Mouse (Mus musculus): ENCODE results near the gene Knop1. TPM values are rescaled to one million over a fixed set of nuclear protein-coding genes. Genes with fewer than 3 reads are reported as not detected.

The Knop1 gene
- total RNA-seq, 2 experiments from 2014 or later: 12.1 to 20.2 TPM

DNA sequence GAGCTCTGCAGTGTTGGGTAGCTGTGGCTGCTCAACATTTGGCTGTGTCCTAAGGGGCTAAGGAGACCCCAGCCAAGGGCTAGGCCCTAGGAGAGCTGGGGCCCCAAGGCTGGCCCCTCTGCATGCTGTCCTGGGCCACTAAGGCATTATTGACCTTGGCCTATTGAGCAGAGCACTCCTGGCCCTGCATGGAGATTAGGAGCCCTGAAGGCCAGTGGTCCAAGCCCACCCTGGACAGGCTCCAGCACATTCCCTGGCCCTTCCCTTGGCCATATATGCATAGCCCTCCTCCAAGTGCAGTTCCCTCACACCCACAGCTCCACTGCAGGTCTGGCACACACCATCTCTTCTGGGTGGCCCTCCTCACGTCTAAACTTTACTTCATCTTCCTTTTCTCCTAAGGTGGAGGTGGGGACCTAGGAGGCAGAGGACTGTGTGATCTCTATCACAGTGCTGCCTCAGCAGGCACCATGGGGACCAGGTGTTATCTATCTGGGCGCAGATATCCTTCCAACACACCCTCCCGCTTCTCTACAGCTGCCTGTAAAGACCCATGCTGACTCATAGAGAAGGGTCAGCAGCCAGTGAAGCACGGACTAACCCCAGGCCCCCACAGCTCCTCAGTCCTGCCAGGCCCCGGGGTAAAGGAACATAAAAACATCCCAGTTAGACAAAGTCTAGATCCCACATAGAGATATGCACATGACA is 6.4 kb downstream of the Knop1 start:
- ATAC-seq (ENCODE audit: poor library complexity, severe bottlenecking): no peak

- no peak for ATAC-seq (ENCODE audit: poor library complexity, severe bottlenecking)
Measured at GRCm38 (mm10) chr7:118848796-118849195, 7.3 kb downstream of the Knop1 start.

- no peak for ATAC-seq (ENCODE audit: poor library complexity, severe bottlenecking)
Measured at GRCm38 (mm10) chr7:118846329-118846728, 9.7 kb downstream of the Knop1 start.

DNA sequence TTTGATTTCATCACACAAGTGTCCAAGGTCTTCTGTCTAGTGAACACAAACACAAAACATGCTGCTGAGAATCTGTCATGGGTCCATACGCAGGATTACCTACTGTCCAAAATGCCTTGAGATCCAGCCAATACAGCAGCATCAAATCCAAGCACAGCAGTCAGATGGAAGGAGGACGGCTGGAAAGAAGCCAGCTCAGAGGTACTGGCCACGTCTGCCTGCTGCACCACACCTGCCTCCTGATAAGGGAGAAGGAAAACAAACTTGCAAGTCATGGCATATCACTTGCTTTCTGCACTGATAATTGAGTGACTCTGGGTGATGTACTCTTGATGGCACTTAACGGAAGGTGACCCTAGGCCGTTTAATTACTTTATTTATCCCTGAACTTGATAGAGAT is 10.9 kb downstream of the Knop1 start:
- ATAC-seq (ENCODE audit: poor library complexity, severe bottlenecking): no peak

- no peak for ATAC-seq (ENCODE audit: poor library complexity, severe bottlenecking)
Measured at GRCm38 (mm10) chr7:118842938-118843337, 13.1 kb downstream of the Knop1 start.

- ATAC-seq (ENCODE audit: poor library complexity, severe bottlenecking): no peak
Measured at GRCm38 (mm10) chr7:118841796-118842195, 14.3 kb downstream of the Knop1 start.

DNA sequence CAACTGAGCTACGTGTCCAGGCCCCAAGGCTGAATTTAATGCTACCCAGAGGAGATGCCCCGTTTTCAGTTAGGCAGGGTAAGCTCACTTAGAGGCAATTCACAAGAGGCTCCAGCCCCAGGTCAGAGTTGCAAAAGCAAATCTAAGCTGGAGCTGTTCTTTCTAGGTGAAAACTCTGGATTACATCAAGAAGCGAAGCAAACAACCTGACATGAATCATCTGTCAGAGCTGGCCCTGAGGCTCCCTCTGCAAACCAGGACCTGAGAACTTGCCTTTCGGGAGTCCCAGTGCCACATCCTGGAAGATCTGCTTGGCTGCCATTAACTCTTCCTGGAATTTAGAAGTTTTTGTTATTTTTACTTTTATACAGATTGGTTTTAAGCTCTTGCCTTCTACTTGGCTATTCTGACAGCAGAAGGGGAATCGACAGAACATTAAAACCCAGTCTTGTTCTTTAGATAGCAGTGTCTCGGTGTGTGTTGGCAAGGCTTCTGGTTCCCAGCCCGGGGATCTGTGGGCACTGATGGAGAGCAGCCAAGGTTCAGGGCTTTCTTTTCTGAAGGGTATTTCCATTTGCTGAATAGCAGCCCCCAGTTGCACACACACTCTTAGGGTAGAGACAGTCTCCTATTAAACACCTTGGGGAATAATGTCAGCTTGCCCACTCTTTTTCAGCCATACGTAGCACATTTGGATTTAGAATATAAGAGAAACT is 14.9 kb downstream of the Knop1 start:
- ATAC-seq (ENCODE audit: poor library complexity, severe bottlenecking): no peak

- no peak for ATAC-seq (ENCODE audit: poor library complexity, severe bottlenecking)
Measured at GRCm38 (mm10) chr7:118837901-118838300, 18.2 kb downstream of the Knop1 start.

GRCm38 (mm10) chr7:118827975-118828416 is 28.1 kb downstream of the Knop1 start:
- peak; percentile 50 for ATAC-seq (ENCODE audit: poor library complexity, severe bottlenecking)

DNA sequence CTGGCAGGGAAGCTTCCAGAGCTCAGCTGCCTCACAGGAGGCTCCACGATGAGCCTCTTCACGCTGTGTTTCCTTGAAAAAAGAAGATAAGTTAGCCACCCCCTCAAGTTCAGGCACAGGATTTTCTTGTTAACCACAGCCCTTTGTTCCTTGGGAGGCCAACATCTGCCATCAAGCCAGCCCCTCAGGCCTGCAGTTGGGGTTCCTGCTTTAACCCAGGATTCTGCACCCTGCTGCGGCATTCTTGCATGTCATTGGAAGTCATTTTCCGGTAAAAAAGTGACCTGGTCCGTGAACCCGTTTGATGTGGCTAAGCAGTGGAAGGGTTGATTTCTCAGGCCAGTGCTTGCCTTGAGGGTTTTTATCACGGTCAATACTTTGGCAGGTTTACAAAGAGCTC is 31.6 kb downstream of the Knop1 start:
- no peak for ATAC-seq (ENCODE audit: poor library complexity, severe bottlenecking)

DNA sequence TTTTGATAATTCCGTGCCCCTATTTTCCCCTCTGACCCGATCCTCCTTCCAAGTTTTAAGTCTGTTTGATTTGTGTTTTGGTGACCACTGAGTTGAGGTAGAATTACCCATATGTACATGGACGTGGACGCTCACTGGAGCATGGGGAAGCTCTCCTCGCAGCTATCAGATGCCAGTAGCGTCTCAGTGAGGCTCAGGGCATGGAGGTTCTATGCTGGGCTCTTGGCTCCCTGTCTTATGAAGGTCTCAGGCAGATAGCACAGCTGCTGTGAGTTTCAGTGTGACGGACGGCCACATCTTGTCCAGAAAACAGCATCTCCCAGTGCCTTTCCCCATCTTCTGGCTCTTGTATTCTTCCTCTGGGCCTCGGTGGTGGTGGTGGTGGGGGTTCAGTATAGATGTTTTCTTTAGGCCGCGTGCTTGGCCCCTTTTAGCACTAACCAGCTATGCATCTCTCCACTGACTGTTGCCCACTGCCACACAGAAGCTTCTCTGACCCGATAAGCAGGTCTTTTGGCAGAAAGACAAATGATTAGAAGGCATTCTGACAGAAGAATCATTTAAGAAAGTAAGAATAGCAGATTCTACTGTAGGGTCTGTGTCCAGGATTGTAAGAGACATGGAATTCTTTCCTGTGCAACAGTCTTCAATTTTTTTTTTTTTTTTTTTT is 34.0 kb downstream of the Knop1 start:
- no peak for ATAC-seq (ENCODE audit: poor library complexity, severe bottlenecking)

- ATAC-seq (ENCODE audit: poor library complexity, severe bottlenecking): peak; percentile 52
Measured at GRCm38 (mm10) chr7:118821356-118821755, 34.7 kb downstream of the Knop1 start.

- no peak for ATAC-seq (ENCODE audit: poor library complexity, severe bottlenecking)
Measured at GRCm38 (mm10) chr7:118819666-118820065, 36.4 kb downstream of the Knop1 start.

DNA sequence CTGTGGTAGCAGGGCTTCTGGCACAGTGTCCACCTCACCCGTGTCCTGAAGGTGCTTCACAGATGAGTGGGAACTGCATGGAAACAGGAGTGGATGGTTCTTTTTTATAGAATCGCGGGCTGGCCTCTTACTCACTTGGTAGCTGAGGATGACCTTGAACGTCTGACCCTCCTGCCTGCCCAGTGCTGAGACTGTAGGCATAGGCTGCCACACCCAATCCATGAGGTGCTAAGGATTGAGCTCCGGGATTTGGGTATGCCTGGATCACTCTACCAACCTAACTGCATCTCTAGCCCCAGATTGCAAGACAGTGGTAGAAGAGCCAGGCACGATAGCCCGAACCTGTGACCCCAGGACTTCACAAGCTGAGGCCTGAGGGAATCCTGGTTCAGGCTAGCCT is 38.3 kb downstream of the Knop1 start:
- ATAC-seq (ENCODE audit: poor library complexity, severe bottlenecking): no peak

GRCm38 (mm10) chr7:118816275-118816674 is 39.8 kb downstream of the Knop1 start:
- ATAC-seq (ENCODE audit: poor library complexity, severe bottlenecking): no peak

- no peak for ATAC-seq (ENCODE audit: poor library complexity, severe bottlenecking)
Measured at GRCm38 (mm10) chr7:118813592-118813991, 42.5 kb downstream of the Knop1 start.

- ATAC-seq (ENCODE audit: poor library complexity, severe bottlenecking): no peak
Measured at GRCm38 (mm10) chr7:118811407-118812106, 44.5 kb downstream of the Knop1 start.

DNA sequence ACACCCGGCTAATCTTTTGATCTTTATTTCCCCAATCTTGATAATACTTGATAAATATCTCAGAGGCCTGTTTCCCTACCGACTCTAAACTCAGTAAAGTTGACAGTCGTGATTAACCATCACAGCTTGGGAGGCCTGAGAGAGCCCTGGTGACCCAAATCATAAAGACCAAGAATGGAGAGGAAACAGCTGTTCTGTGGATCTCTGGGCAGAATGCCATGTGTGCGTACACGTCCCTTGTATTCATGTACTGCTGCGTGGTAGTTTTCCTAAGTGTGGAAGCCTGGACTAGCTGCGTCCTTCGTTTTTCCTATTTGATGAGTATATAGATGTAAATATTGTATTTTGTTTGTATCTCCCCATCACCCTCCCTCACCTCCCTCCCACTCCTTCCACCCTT is 48.2 kb downstream of the Knop1 start:
- no peak for ATAC-seq (ENCODE audit: poor library complexity, severe bottlenecking)

DNA sequence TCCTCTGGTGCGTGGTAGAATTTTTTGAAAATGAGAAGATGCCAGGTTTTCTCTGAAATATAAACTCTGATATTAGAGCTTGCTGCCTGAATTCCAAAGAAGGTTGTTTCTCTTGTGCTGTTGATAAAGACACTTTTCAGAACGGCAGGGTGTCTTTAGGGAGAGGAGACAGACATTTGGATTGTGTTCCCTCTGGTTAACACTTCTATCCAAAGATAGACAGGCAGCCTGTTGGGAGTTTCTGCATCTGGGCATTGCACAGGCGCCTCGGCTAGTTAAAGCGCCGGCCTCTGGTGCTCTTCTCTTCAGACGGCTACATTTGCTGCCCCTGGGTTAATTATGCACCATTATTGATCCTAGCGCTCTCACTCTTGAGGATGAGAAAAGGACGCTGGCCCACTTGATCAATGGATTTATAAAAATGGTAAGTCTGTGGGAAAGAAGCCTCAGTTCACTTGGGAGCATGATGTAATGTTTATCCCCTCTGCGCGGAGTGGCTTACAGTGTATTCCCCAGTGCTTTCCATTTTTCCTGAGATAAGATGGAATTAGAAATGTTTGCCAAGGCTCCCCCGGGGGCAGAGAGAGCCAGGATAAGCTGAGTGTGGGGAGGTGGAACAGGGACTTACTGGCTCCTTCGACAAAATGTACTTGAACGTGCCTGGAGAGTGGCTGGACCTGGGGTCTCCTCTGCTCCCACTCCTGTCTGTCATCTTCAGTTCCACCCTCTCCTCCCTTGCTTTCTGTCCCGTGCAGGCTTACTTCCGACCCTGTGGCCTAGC is 49.2 kb downstream of the Knop1 start:
- no peak for ATAC-seq (ENCODE audit: poor library complexity, severe bottlenecking)

GRCm38 (mm10) chr7:118803425-118803824 is 52.6 kb downstream of the Knop1 start:
- ATAC-seq (ENCODE audit: poor library complexity, severe bottlenecking): no peak

Measured in megakaryocyte, adult 5-6 weeks (primary cell).